ENCODE assay signal across 9 mouse cellular contexts in genomic region chr7:102078517-102078916, GRCm38 (mm10). TPM values are rescaled to one million over a fixed set of nuclear protein-coding genes. Genes with fewer than 3 reads are reported as not detected.
DNase-seq lines count a peak whose midpoint lies in the region; ATAC-seq and TF ChIP-seq lines count a peak whose summit lies in the region.
"Had no signal": no experiment of that assay in that cellular context is flagged by ENCODE, and none has a peak within 500 bp of the region (broad histone marks: within the 10 kb centered on the region; RNA-seq: fewer than 3 reads in every experiment).

No protein-coding gene starts in this region.

- peak; percentile 76 for TF ChIP-seq CTCF in forebrain, postnatal 0 days (IDR thresholded peaks at IDR 0.05; ENCODE audit: low read depth)

- no peaks in the 10 kb centered on the region for H3K9me3 ChIP-seq in forebrain, postnatal 0 days (ENCODE audit: low read length)
- no peaks in the 10 kb centered on the region for H3K9me3 ChIP-seq in forebrain, embryonic 11.5 days (ENCODE audit: control insufficient read depth, low read length)
- no peaks in the 10 kb centered on the region for H3K9me3 ChIP-seq in midbrain, embryonic 11.5 days (ENCODE audit: control insufficient read depth, low read length)
- no peaks in the 10 kb centered on the region for H3K9me3 ChIP-seq in midbrain, embryonic 16.5 days (replicated peaks; ENCODE audit: control insufficient read depth, low read length, poor library complexity, severe bottlenecking)
- no peaks in the 10 kb centered on the region for H3K9me3 ChIP-seq in forebrain, embryonic 13.5 days (replicated peaks)
- H3K9me3 ChIP-seq: liver, embryonic 13.5 days had no signal

- H3K27ac ChIP-seq in forebrain, postnatal 0 days (ENCODE audit: low read depth, low read length) = no peak overlapping the region
- no peak overlapping the region for H3K27ac ChIP-seq in forebrain, embryonic 11.5 days (ENCODE audit: low read depth, low read length)
- H3K27ac ChIP-seq in midbrain, embryonic 11.5 days (ENCODE audit: low read depth, low read length) = no peak overlapping the region
- no peak overlapping the region for H3K27ac ChIP-seq in midbrain, embryonic 16.5 days (ENCODE audit: low read length)
- H3K27ac ChIP-seq in forebrain, embryonic 13.5 days = no peak overlapping the region
- H3K27ac ChIP-seq: liver, embryonic 13.5 days had no signal

- peak; percentile 56 for DNase-seq in forebrain, postnatal 0 days
- DNase-seq in forebrain, embryonic 11.5 days (ENCODE audit: low spot score) = no peak
- DNase-seq in midbrain, embryonic 11.5 days (ENCODE audit: low spot score, missing footprints) = peak; percentile 85
- DNase-seq in ZHBTc4 (ENCODE audit: low read depth, low spot score) = peak; percentile 62
- peak; percentile 41 for DNase-seq in kidney, postnatal 14 days
- DNase-seq: liver, embryonic 13.5 days had no signal

- H3K9ac ChIP-seq in forebrain, postnatal 0 days = no peak overlapping the region
- no peak overlapping the region for H3K9ac ChIP-seq in forebrain, embryonic 11.5 days (ENCODE audit: low read length)
- no peak overlapping the region for H3K9ac ChIP-seq in midbrain, embryonic 11.5 days (ENCODE audit: low read length)
- no peak overlapping the region for H3K9ac ChIP-seq in midbrain, embryonic 16.5 days (ENCODE audit: low read depth, low read length)
- H3K9ac ChIP-seq in forebrain, embryonic 13.5 days = no peak overlapping the region
- H3K9ac ChIP-seq: liver, embryonic 13.5 days had no signal

- ATAC-seq in forebrain, postnatal 0 days = peak; percentile 72; the same call in 1 of the 2 replicates
- ATAC-seq in forebrain, embryonic 11.5 days (replicated peaks; ENCODE audit: low FRiP score) = no peak
- ATAC-seq in midbrain, embryonic 11.5 days (ENCODE audit: low FRiP score) = no peak
- ATAC-seq in midbrain, embryonic 16.5 days = no peak
- ATAC-seq in megakaryocyte, adult 5-6 weeks (ENCODE audit: poor library complexity, severe bottlenecking) = no peak
- ATAC-seq in forebrain, embryonic 13.5 days = no peak

- H3K4me1 ChIP-seq in forebrain, postnatal 0 days (ENCODE audit: insufficient read depth) = no peaks in the 10 kb centered on the region
- H3K4me1 ChIP-seq in forebrain, embryonic 11.5 days (replicated peaks; ENCODE audit: control insufficient read depth, insufficient read depth, low read length) = no peaks in the 10 kb centered on the region
- H3K4me1 ChIP-seq in midbrain, embryonic 11.5 days (ENCODE audit: control insufficient read depth, insufficient read depth, low read length) = no peaks in the 10 kb centered on the region
- H3K4me1 ChIP-seq in midbrain, embryonic 16.5 days (ENCODE audit: control insufficient read depth, insufficient read depth, low read length) = no peaks in the 10 kb centered on the region
- H3K4me1 ChIP-seq in forebrain, embryonic 13.5 days = no peaks in the 10 kb centered on the region
- H3K4me1 ChIP-seq: liver, embryonic 13.5 days had no signal

- peaks cover 74% of the 10 kb centered on the region for H3K36me3 ChIP-seq in forebrain, postnatal 0 days (ENCODE audit: insufficient read depth)
- peaks cover 11% of the 10 kb centered on the region; the same call in 1 of the 2 replicates for H3K36me3 ChIP-seq in forebrain, embryonic 11.5 days (ENCODE audit: control insufficient read depth, insufficient read depth, low read length)
- peaks cover 36% of the 10 kb centered on the region for H3K36me3 ChIP-seq in midbrain, embryonic 11.5 days (ENCODE audit: control insufficient read depth, insufficient read depth, low read length)
- peaks cover 38% of the 10 kb centered on the region for H3K36me3 ChIP-seq in midbrain, embryonic 16.5 days (ENCODE audit: control insufficient read depth, insufficient read depth, low read length)
- peaks cover 91% of the 10 kb centered on the region for H3K36me3 ChIP-seq in forebrain, embryonic 13.5 days (ENCODE audit: poor library complexity, severe bottlenecking)

- no peak overlapping the region for H3K4me3 ChIP-seq in forebrain, postnatal 0 days (ENCODE audit: low read depth, low read length)
- no peak overlapping the region for H3K4me3 ChIP-seq in forebrain, embryonic 11.5 days (ENCODE audit: low read depth, low read length)
- H3K4me3 ChIP-seq in midbrain, embryonic 11.5 days (ENCODE audit: low read depth, low read length) = no peak overlapping the region
- no peak overlapping the region for H3K4me3 ChIP-seq in midbrain, embryonic 16.5 days (ENCODE audit: low read depth, low read length)
- H3K4me3 ChIP-seq in forebrain, embryonic 13.5 days = no peak overlapping the region
- H3K4me3 ChIP-seq: liver, embryonic 13.5 days had no signal

- no peaks in the 10 kb centered on the region for H3K27me3 ChIP-seq in forebrain, postnatal 0 days (ENCODE audit: insufficient read depth, low read length)
- H3K27me3 ChIP-seq in forebrain, embryonic 11.5 days (ENCODE audit: control insufficient read depth, insufficient read depth, low read length) = no peaks in the 10 kb centered on the region
- H3K27me3 ChIP-seq in midbrain, embryonic 11.5 days (ENCODE audit: control insufficient read depth, insufficient read depth, low read length) = no peaks in the 10 kb centered on the region
- no peaks in the 10 kb centered on the region for H3K27me3 ChIP-seq in midbrain, embryonic 16.5 days (ENCODE audit: control insufficient read depth, insufficient read depth, low read depth, low read length)
- H3K27me3 ChIP-seq in forebrain, embryonic 13.5 days = no peaks in the 10 kb centered on the region
- H3K27me3 ChIP-seq: liver, embryonic 13.5 days had no signal

- H3K4me2 ChIP-seq in forebrain, postnatal 0 days (ENCODE audit: low read depth) = no peak overlapping the region
- H3K4me2 ChIP-seq in forebrain, embryonic 11.5 days (ENCODE audit: low read depth, low read length, severe bottlenecking) = no peak overlapping the region
- no peak overlapping the region for H3K4me2 ChIP-seq in midbrain, embryonic 11.5 days
- H3K4me2 ChIP-seq in midbrain, embryonic 16.5 days (ENCODE audit: low read length) = no peak overlapping the region
- H3K4me2 ChIP-seq in forebrain, embryonic 13.5 days = no peak overlapping the region
- H3K4me2 ChIP-seq: liver, embryonic 13.5 days had no signal

- 73% methylated on average over 7 of the region's 7 CpGs for WGBS in forebrain, postnatal 0 days
- 82% methylated on average over 7 of the region's 7 CpGs for WGBS in forebrain, embryonic 11.5 days
- 83% methylated on average over 7 of the region's 7 CpGs for WGBS in midbrain, embryonic 11.5 days
- 79% methylated on average over 7 of the region's 7 CpGs for WGBS in midbrain, embryonic 16.5 days
- WGBS in forebrain, embryonic 13.5 days = 77% methylated on average over 7 of the region's 7 CpGs

RNA-seq across cellular contexts. Expression of gene Trpc2, which starts 4.4 kb away (rescaled TPM):
- 0.23 and 1.1 TPM in 2 replicates for total RNA-seq in forebrain, postnatal 0 days (2014; rRNA removed)
- polyA plus RNA-seq in forebrain, postnatal 0 days (2015; fragmentation: Nextera tagmentation; extraction: Ambion mirVana) = not detected in 2 replicates
- polyA plus RNA-seq in forebrain, embryonic 11.5 days (2014; fragmentation: Nextera tagmentation; extraction: Ambion mirVana) = not detected in 2 replicates
- polyA plus RNA-seq in midbrain, embryonic 11.5 days (2014; fragmentation: Nextera tagmentation; extraction: Ambion mirVana) = not detected in 2 replicates
- not detected in 2 replicates for polyA plus RNA-seq in midbrain, embryonic 16.5 days (2015; fragmentation: Nextera tagmentation; extraction: Ambion mirVana)
- total RNA-seq in megakaryocyte, adult 5-6 weeks (2015) = 0.41 TPM in 1 of 2 replicates, not detected in the other
- 0.20 and 0.37 TPM in 2 replicates for total RNA-seq in megakaryocyte, adult 5-6 weeks (2017)
- not detected in 2 replicates for polyA plus RNA-seq in forebrain, embryonic 13.5 days (2015; fragmentation: Nextera tagmentation; extraction: Ambion mirVana)
- polyA plus RNA-seq: liver, embryonic 13.5 days had no signal

RNA-seq across cellular contexts. Expression of gene Xntrpc, which starts 13.0 kb away (rescaled TPM):
- 1.3 and 2.5 TPM in 2 replicates for total RNA-seq in forebrain, postnatal 0 days (2014; rRNA removed)
- polyA plus RNA-seq in forebrain, postnatal 0 days (2015; fragmentation: Nextera tagmentation; extraction: Ambion mirVana) = 0.42 and 0.58 TPM in 2 replicates
- 2.1 and 2.4 TPM in 2 replicates for polyA plus RNA-seq in forebrain, embryonic 11.5 days (2014; fragmentation: Nextera tagmentation; extraction: Ambion mirVana)
- polyA plus RNA-seq in midbrain, embryonic 11.5 days (2014; fragmentation: Nextera tagmentation; extraction: Ambion mirVana) = 1.2 TPM in 2 replicates
- 1.1 and 1.3 TPM in 2 replicates for polyA plus RNA-seq in midbrain, embryonic 16.5 days (2015; fragmentation: Nextera tagmentation; extraction: Ambion mirVana)
- total RNA-seq in megakaryocyte, adult 5-6 weeks (2015) = 0.39 and 0.40 TPM in 2 replicates
- total RNA-seq in megakaryocyte, adult 5-6 weeks (2017) = not detected in 2 replicates
- 1.8 and 2.1 TPM in 2 replicates for polyA plus RNA-seq in forebrain, embryonic 13.5 days (2015; fragmentation: Nextera tagmentation; extraction: Ambion mirVana)

RNA-seq across cellular contexts. Expression of gene Xndc1, which starts 13.2 kb away (rescaled TPM):
- total RNA-seq in forebrain, postnatal 0 days (2014; rRNA removed) = 23.4 and 32.7 TPM in 2 replicates
- 11.9 and 14.6 TPM in 2 replicates for polyA plus RNA-seq in forebrain, postnatal 0 days (2015; fragmentation: Nextera tagmentation; extraction: Ambion mirVana)
- 36.9 and 38.8 TPM in 2 replicates for polyA plus RNA-seq in forebrain, embryonic 11.5 days (2014; fragmentation: Nextera tagmentation; extraction: Ambion mirVana)
- polyA plus RNA-seq in midbrain, embryonic 11.5 days (2014; fragmentation: Nextera tagmentation; extraction: Ambion mirVana) = 22.6 and 23.7 TPM in 2 replicates
- polyA plus RNA-seq in midbrain, embryonic 16.5 days (2015; fragmentation: Nextera tagmentation; extraction: Ambion mirVana) = 28.7 and 31.5 TPM in 2 replicates
- 7.1 and 9.5 TPM in 2 replicates for total RNA-seq in megakaryocyte, adult 5-6 weeks (2015)
- total RNA-seq in megakaryocyte, adult 5-6 weeks (2017) = 13.0 and 15.4 TPM in 2 replicates
- 46.3 and 47.3 TPM in 2 replicates for polyA plus RNA-seq in forebrain, embryonic 13.5 days (2015; fragmentation: Nextera tagmentation; extraction: Ambion mirVana)

RNA-seq across cellular contexts. Expression of gene Rnf121, which starts 13.2 kb away (rescaled TPM):
- total RNA-seq in forebrain, postnatal 0 days (2014; rRNA removed) = 28.8 and 34.2 TPM in 2 replicates
- 19.9 and 23.4 TPM in 2 replicates for polyA plus RNA-seq in forebrain, postnatal 0 days (2015; fragmentation: Nextera tagmentation; extraction: Ambion mirVana)
- 30.2 and 31.9 TPM in 2 replicates for polyA plus RNA-seq in forebrain, embryonic 11.5 days (2014; fragmentation: Nextera tagmentation; extraction: Ambion mirVana)
- 28.3 and 29.7 TPM in 2 replicates for polyA plus RNA-seq in midbrain, embryonic 11.5 days (2014; fragmentation: Nextera tagmentation; extraction: Ambion mirVana)
- polyA plus RNA-seq in midbrain, embryonic 16.5 days (2015; fragmentation: Nextera tagmentation; extraction: Ambion mirVana) = 36.1 and 36.6 TPM in 2 replicates
- total RNA-seq in megakaryocyte, adult 5-6 weeks (2015) = 13.3 and 14.9 TPM in 2 replicates
- 10.5 and 11.0 TPM in 2 replicates for total RNA-seq in megakaryocyte, adult 5-6 weeks (2017)
- 30.7 TPM in 2 replicates for polyA plus RNA-seq in forebrain, embryonic 13.5 days (2015; fragmentation: Nextera tagmentation; extraction: Ambion mirVana)

RNA-seq across cellular contexts. Expression of gene Art1, which starts 23.0 kb away (rescaled TPM):
- 0.15 TPM in 1 of 2 replicates, not detected in the other for total RNA-seq in forebrain, postnatal 0 days (2014; rRNA removed)
- 0.15 and 0.39 TPM in 2 replicates for polyA plus RNA-seq in forebrain, postnatal 0 days (2015; fragmentation: Nextera tagmentation; extraction: Ambion mirVana)
- polyA plus RNA-seq in forebrain, embryonic 11.5 days (2014; fragmentation: Nextera tagmentation; extraction: Ambion mirVana) = 0.52 and 0.89 TPM in 2 replicates
- 0.49 and 0.70 TPM in 2 replicates for polyA plus RNA-seq in midbrain, embryonic 11.5 days (2014; fragmentation: Nextera tagmentation; extraction: Ambion mirVana)
- 0.25 and 0.57 TPM in 2 replicates for polyA plus RNA-seq in midbrain, embryonic 16.5 days (2015; fragmentation: Nextera tagmentation; extraction: Ambion mirVana)
- not detected in 2 replicates for total RNA-seq in megakaryocyte, adult 5-6 weeks (2015)
- not detected in 2 replicates for total RNA-seq in megakaryocyte, adult 5-6 weeks (2017)
- 0.23 and 0.53 TPM in 2 replicates for polyA plus RNA-seq in forebrain, embryonic 13.5 days (2015; fragmentation: Nextera tagmentation; extraction: Ambion mirVana)
